Mouse (Mus musculus): ENCODE results near the gene Gm49355. TPM values are rescaled to one million over a fixed set of nuclear protein-coding genes. Genes with fewer than 3 reads are reported as not detected.
A peak's percentile ranks its signal among the peaks of the same experiment; 100 is the strongest.
"Not testable (repeated sequence)": the region's sequence is repeated elsewhere in the genome, so short reads cannot be mapped to it uniquely, and the experiment has no call there.

Gm49355 gene
- under 1 TPM; 0.11 to 0.27 (median 0.19) TPM for total RNA-seq (2022)

- DNase-seq (ENCODE audit: low spot score in 2 of 2), result no peak
Observed at GRCm38 (mm10) chr14:12283641-12284040, at the start of gene Gm49355. Gene Gm49355, plus strand, starts transcription at chr14:12283976.

- DNase-seq (ENCODE audit: low spot score in 2 of 2), result no peak
Observed at GRCm38 (mm10) chr14:12243726-12244125, 40.0 kb upstream of the Gm49355 start.

- DNase-seq (ENCODE audit: low spot score in 2 of 2), result no peak
Observed at GRCm38 (mm10) chr14:12276031-12276430, 7.7 kb upstream of the Gm49355 start.

GRCm38 (mm10) chr14:12284141-12284912, 551 bp downstream of the Gm49355 start, which contains the start of gene 3830406C13Rik:
Gene 3830406C13Rik, plus strand, starts transcription at chr14:12284173.
- peak; percentile 69 to 84 for DNase-seq (ENCODE audit: low spot score in 2 of 2)

GRCm38 (mm10) chr14:12289747-12290146, 6.0 kb downstream of the Gm49355 start:
- DNase-seq (ENCODE audit: low spot score in 2 of 2), result not testable (repeated sequence)

- DNase-seq (ENCODE audit: low spot score in 2 of 2), result peak; percentile 19 to 85
Observed at GRCm38 (mm10) chr14:12296391-12296790, 12.6 kb downstream of the Gm49355 start.

GRCm38 (mm10) chr14:12299171-12299570, 15.4 kb downstream of the Gm49355 start:
- no peak for DNase-seq (ENCODE audit: low spot score in 2 of 2)

GRCm38 (mm10) chr14:12299654-12300053, 15.9 kb downstream of the Gm49355 start:
- DNase-seq (ENCODE audit: low spot score in 2 of 2), result no peak

- DNase-seq (ENCODE audit: low spot score in 2 of 2), result no peak
Observed at GRCm38 (mm10) chr14:12300275-12300674, 16.5 kb downstream of the Gm49355 start.

- DNase-seq (ENCODE audit: low spot score in 2 of 2), result no peak
Observed at GRCm38 (mm10) chr14:12300677-12301076, 16.9 kb downstream of the Gm49355 start.

GRCm38 (mm10) chr14:12303106-12303505, 19.3 kb downstream of the Gm49355 start:
- DNase-seq (ENCODE audit: low spot score in 2 of 2), result no peak

GRCm38 (mm10) chr14:12333622-12334021, 49.8 kb downstream of the Gm49355 start:
- no peak for DNase-seq (ENCODE audit: low spot score in 2 of 2)

- peak in 1 of 2 experiments; percentile 17 for DNase-seq (ENCODE audit: low spot score in 2 of 2)
Observed at GRCm38 (mm10) chr14:12334925-12335324, 51.1 kb downstream of the Gm49355 start.

GRCm38 (mm10) chr14:12337421-12337997, 53.7 kb downstream of the Gm49355 start:
- DNase-seq (ENCODE audit: low spot score in 2 of 2), result peak in 1 of 2 experiments; percentile 51

- DNase-seq (ENCODE audit: low spot score in 2 of 2), result peak in 1 of 2 experiments; percentile 61
Observed at GRCm38 (mm10) chr14:12337998-12338809, 54.4 kb downstream of the Gm49355 start.

- no peak for DNase-seq (ENCODE audit: low spot score in 2 of 2)
Observed at GRCm38 (mm10) chr14:12338811-12339565, 55.2 kb downstream of the Gm49355 start.

- DNase-seq (ENCODE audit: low spot score in 2 of 2), result peak in 1 of 2 experiments; percentile 16
Observed at GRCm38 (mm10) chr14:12340238-12341074, 56.7 kb downstream of the Gm49355 start.

- DNase-seq (ENCODE audit: low spot score in 2 of 2), result peak in 1 of 2 experiments; percentile 19
Observed at GRCm38 (mm10) chr14:12341075-12341788, 57.5 kb downstream of the Gm49355 start.

- no peak for DNase-seq (ENCODE audit: low spot score in 2 of 2)
Observed at GRCm38 (mm10) chr14:12341789-12342457, 58.1 kb downstream of the Gm49355 start.
